Mouse (Mus musculus) lung, embryonic 15.5 days (tissue): ENCODE results near the gene Pcsk1n. TPM values are rescaled to one million over a fixed set of nuclear protein-coding genes. Genes with fewer than 3 reads are reported as not detected.

Source experiments
- ATAC-seq: fragments of 200-750 bp; cut with Nextera tagmentation; 2 replicates; pipeline ENCODE4 v1.8.0; 2017; ENCODE audit warnings: moderate number of reproducible peaks, borderline replicate concordance; ENCODE audit not compliant: low FRiP score, low TSS enrichment; ENCODE audit errors: extremely low read depth
- H3K27ac ChIP-seq: fragments of 300-500 bp; sonication (generic); 2 replicates; pipeline ENCODE4 v1.5.1; 2015; ENCODE audit warnings: moderate library complexity, mild to moderate bottlenecking, inconsistent platforms
- H3K27me3 ChIP-seq: fragments of 300-500 bp; sonication (generic); 2 replicates; pipeline ENCODE4 v1.6.1; 2015; ENCODE audit warnings: inconsistent platforms
- H3K36me3 ChIP-seq: fragments of 300-500 bp; sonication (generic); 2 replicates; pipeline ENCODE4 v1.6.1; 2015; ENCODE audit warnings: inconsistent platforms
- H3K4me1 ChIP-seq: fragments of 300-500 bp; sonication (generic); 2 replicates; pipeline ENCODE4 v1.6.1; 2015; ENCODE audit warnings: inconsistent platforms
- H3K4me2 ChIP-seq: fragments of 300-500 bp; sonication (generic); 2 replicates; pipeline ENCODE4 v1.6.1; 2015; ENCODE audit warnings: inconsistent platforms, mild to moderate bottlenecking, moderate library complexity
- H3K4me3 ChIP-seq: fragments of 300-500 bp; sonication (generic); 2 replicates; pipeline ENCODE4 v1.5.1; 2015; ENCODE audit warnings: mild to moderate bottlenecking, inconsistent platforms
- H3K9ac ChIP-seq: fragments of 300-500 bp; sonication (generic); 2 replicates; pipeline ENCODE4 v1.6.1; 2015; ENCODE audit warnings: inconsistent platforms
- H3K9me3 ChIP-seq: fragments of 300-500 bp; sonication (generic); 2 replicates; pipeline ENCODE4 v1.6.1; 2016; ENCODE audit warnings: inconsistent platforms
- WGBS: fragments of 180-500 bp; shearing (Covaris S2); methylation state at CpG from one replicate; pipeline ENCODE4 v1.1.7; 2015; 5-methylcytosine and 5-hydroxymethylcytosine counted together
- polyA plus RNA-seq: library from polyadenylated mRNA; unstranded; fragments of >200 nt; fragmentation: Nextera tagmentation; extraction: Ambion mirVana; gene quantifications from 2 replicates; pipeline ENCODE4 v1.2.1, GENCODE M21; 2015

The Pcsk1n gene
- polyA plus RNA-seq = 0.86 and 1.9 TPM in 2 replicates

DNA sequence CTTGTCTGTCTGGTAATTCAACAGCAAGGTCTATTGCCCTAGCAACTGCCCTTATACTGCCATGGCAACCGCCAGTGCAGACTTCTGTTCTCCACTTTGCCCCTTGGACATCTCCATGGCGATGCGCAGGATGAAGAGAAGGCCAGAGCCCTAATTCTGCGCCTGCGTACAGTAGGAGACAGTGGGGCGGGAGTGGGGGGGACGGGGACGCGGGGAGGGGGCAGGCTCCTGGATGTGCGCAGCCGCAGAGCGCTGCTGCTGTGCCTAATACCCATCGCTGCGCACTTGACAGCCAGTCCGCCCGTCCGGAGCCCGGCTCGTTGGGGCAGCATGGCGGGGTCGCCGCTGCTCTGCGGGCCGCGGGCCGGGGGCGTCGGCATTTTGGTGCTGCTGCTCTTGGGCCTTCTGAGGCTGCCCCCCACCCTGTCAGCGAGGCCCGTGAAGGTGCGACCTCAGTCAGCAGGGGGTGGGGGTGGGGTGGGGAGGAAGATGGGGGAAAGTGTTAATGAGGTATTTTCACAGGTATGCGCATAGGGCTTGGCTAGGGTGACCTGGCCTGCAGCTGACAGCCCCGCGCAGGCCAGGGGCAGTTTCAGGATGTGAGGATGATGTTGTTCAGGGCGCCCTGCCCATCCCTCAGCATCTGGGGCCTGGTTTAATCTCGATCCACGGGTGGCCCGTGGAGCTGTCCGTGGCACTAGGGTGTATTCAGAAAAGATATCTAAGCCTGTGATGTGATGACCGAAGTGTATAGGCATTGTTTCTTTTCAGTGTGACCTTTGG is at the start of gene Pcsk1n:
Gene Pcsk1n, plus strand, starts transcription at position 222 of the 783 bp plus-strand sequence.
- WGBS = 14% methylated on average over 36 of the region's 40 CpGs
- Histone ChIP-seq H3K9ac (no peak within 1 kb of the TSS), H3K9me3 (no peaks in the 10 kb centered on the region), H3K4me2 (0 out of 2 replicates have a peak within 1 kb of the TSS, but pooled peaks have one; percentile 18), H3K4me3 (0 out of 2 replicates have a peak within 1 kb of the TSS, but pooled peaks have one; percentile 7), H3K36me3 (no peaks in the 10 kb centered on the region), H3K4me1 (0 out of 2 replicates have a peak, but pooled peaks cover 5% of the 10 kb centered on the region), H3K27me3 (peaks cover 54% of the 10 kb centered on the region), H3K27ac (no peak within 1 kb of the TSS)
- ATAC-seq = no peak; the same call in 1 of the 2 replicates

- no peak overlapping the region for H3K4me2 ChIP-seq
- H3K9me3 ChIP-seq = no peaks in the 10 kb centered on the region
- H3K36me3 ChIP-seq = peaks cover 18% of the 10 kb centered on the region; the same call in 1 of the 2 replicates
- 56% methylated on average over 3 of the region's 3 CpGs for WGBS
- no peak overlapping the region for H3K9ac ChIP-seq
- H3K27ac ChIP-seq = no peak overlapping the region
- no peak for ATAC-seq
- H3K4me3 ChIP-seq = no peak overlapping the region
- no peaks in the 10 kb centered on the region for H3K27me3 ChIP-seq
- no peaks in the 10 kb centered on the region for H3K4me1 ChIP-seq
Measured at GRCm38 (mm10) chrX:7869826-7870225, 49.8 kb upstream of the Pcsk1n start.

GRCm38 (mm10) chrX:7878007-7878419 is 41.6 kb upstream of the Pcsk1n start, which contains the start of gene Pim2:
TSS of gene Pim2 (plus strand) at chrX:7878262.
- Histone ChIP-seq H3K36me3 (peaks cover 4% of the 10 kb centered on the region; the same call in 1 of the 2 replicates), H3K4me3 (peak within 1 kb of the TSS; percentile 46), H3K27ac (no peak within 1 kb of the TSS), H3K9ac (peak within 1 kb of the TSS; percentile 37), H3K4me1 (0 out of 2 replicates have a peak, but pooled peaks cover 6% of the 10 kb centered on the region), H3K4me2 (peak within 1 kb of the TSS; percentile 82), H3K27me3 (no peaks in the 10 kb centered on the region), H3K9me3 (no peaks in the 10 kb centered on the region)
- ATAC-seq = peak; percentile 86
- 7% methylated on average over 34 of the region's 38 CpGs for WGBS

DNA sequence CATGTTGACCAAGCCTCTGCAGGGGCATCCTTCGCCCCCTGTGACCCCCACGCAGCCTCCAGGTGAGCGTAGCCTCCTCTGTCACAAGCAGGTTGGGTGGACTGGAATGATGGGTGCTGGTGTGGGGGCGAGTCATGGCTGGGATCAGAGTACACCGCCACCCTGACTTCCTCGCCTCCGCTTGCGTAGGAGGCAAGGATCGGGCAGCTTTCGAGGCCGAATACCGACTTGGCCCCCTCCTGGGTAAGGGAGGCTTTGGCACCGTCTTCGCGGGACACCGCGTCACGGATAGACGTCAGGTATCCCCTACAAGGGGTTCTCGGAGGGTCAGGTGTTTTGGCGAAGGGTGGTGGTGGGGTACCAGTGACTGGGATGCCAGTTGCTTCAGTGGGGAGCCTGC is 41.1 kb upstream of the Pcsk1n start:
- H3K27ac ChIP-seq = no peak overlapping the region
- peak overlapping the region; percentile 82 for H3K4me2 ChIP-seq
- H3K27me3 ChIP-seq = no peaks in the 10 kb centered on the region
- H3K36me3 ChIP-seq = peaks cover 4% of the 10 kb centered on the region; the same call in 1 of the 2 replicates
- H3K4me3 ChIP-seq = peak overlapping the region; percentile 46
- H3K9ac ChIP-seq = peak overlapping the region; percentile 37
- H3K9me3 ChIP-seq = no peaks in the 10 kb centered on the region
- 34% methylated on average over 21 of the region's 21 CpGs for WGBS
- H3K4me1 ChIP-seq = 0 out of 2 replicates have a peak, but pooled peaks cover 6% of the 10 kb centered on the region
- peak; percentile 14; the same call in 1 of the 2 replicates for ATAC-seq

DNA sequence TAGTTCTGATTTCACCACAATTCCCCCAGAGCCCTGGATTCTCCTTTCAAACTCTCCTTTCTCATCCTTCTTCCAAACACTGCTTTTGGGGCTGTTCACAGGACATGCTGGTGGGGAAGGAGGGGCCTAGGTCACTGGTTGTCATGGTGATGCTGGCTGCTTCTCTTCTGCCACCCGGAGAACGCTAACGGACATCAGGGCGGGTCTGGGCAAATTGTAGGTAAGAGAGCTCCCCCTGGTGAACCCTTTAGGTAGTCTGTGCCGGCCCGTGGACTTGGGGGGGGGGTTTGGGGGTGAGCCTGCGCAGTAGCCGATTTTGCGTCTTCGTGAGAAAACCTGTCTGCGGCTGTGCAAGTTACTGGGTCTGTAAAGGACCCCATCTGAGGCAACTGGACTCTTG is 39.8 kb upstream of the Pcsk1n start:
- WGBS = 4% methylated on average over 11 of the region's 11 CpGs
- peak overlapping the region; percentile 82 for H3K4me2 ChIP-seq
- no peaks in the 10 kb centered on the region for H3K36me3 ChIP-seq
- H3K4me1 ChIP-seq = 0 out of 2 replicates have a peak, but pooled peaks cover 6% of the 10 kb centered on the region
- H3K9ac ChIP-seq = no peak overlapping the region
- H3K4me3 ChIP-seq = no peak overlapping the region
- H3K27ac ChIP-seq = no peak overlapping the region
- no peaks in the 10 kb centered on the region for H3K9me3 ChIP-seq
- ATAC-seq = peak; percentile 15; the same call in 1 of the 2 replicates
- no peaks in the 10 kb centered on the region for H3K27me3 ChIP-seq

DNA sequence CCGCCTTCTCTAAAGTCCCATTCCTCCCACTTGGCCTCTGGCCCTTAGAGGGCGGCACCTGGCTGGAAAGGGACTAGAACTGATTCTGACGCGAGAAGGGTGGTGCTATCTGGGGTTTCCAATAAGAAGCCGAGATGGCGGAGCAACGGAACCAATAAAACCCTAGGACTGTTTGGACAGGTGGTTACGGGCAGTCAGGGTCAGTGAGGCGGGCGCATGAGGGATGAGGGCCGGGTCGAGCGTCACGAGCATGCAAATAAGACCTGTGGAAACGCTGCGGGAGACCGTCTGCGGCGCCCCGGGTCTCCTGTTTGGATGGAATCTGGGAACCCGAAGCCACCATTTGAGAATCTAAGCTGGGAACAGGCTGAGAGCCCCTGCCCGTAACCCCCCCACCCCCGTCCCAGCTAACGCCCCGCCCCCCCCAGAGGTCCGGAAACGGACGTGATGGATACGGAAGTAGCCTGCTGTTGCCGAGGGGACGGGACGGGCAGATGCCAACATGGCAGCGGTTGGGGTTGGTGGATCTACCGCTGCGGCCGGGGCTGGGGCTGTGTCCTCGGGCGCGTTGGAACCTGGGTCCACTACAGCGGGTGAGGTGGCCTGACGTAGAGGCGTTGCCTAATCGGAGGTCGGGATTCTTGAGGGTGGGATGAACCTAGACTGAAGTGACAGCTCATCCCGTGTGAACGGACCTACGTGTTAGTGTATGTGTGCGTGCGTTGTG is 35.6 kb upstream of the Pcsk1n start, which contains the start of gene Slc35a2:
Gene Slc35a2, plus strand, starts transcription at position 188 of the 727 bp plus-strand sequence.
- Histone ChIP-seq H3K4me3 (peak within 1 kb of the TSS; percentile 62), H3K36me3 (no peaks in the 10 kb centered on the region), H3K9ac (peak within 1 kb of the TSS; percentile 32), H3K27me3 (no peaks in the 10 kb centered on the region), H3K9me3 (no peaks in the 10 kb centered on the region), H3K4me1 (0 out of 2 replicates have a peak, but pooled peaks cover 6% of the 10 kb centered on the region), H3K4me2 (peak within 1 kb of the TSS; percentile 62), H3K27ac (peak within 1 kb of the TSS; percentile 85)
- WGBS = 7% methylated on average over 44 of the region's 49 CpGs
- peak; percentile 92 for ATAC-seq

DNA sequence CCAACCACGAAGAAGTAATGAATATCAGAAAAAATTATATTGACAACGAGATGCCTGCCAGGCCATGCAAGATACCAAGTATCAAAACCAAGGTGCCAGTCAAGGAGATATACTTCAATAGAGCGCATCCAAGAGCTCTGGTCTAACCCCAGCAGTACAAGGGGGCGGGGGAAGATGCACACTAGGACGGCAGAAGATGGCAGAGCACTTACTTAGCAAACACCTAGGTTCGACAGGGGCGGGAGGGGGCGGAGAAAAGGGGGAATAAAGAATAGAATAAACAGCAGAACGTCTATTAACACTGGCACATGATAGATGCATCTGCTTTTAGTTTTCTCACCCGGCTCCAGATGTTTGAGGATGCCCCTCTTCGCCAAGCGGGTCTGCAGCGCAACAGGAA is 21.4 kb upstream of the Pcsk1n start:
- WGBS = 23% methylated on average over 12 of the region's 13 CpGs
- H3K36me3 ChIP-seq = peaks cover 6% of the 10 kb centered on the region; the same call in 1 of the 2 replicates
- peak overlapping the region; percentile 58 for H3K4me2 ChIP-seq
- peak overlapping the region; percentile 60 for H3K4me3 ChIP-seq
- H3K27me3 ChIP-seq = no peaks in the 10 kb centered on the region
- H3K4me1 ChIP-seq = no peaks in the 10 kb centered on the region
- no peaks in the 10 kb centered on the region for H3K9me3 ChIP-seq
- H3K9ac ChIP-seq = peak overlapping the region; percentile 32
- H3K27ac ChIP-seq = peak overlapping the region; percentile 75; the same call in 1 of the 2 replicates
- ATAC-seq = no peak

DNA sequence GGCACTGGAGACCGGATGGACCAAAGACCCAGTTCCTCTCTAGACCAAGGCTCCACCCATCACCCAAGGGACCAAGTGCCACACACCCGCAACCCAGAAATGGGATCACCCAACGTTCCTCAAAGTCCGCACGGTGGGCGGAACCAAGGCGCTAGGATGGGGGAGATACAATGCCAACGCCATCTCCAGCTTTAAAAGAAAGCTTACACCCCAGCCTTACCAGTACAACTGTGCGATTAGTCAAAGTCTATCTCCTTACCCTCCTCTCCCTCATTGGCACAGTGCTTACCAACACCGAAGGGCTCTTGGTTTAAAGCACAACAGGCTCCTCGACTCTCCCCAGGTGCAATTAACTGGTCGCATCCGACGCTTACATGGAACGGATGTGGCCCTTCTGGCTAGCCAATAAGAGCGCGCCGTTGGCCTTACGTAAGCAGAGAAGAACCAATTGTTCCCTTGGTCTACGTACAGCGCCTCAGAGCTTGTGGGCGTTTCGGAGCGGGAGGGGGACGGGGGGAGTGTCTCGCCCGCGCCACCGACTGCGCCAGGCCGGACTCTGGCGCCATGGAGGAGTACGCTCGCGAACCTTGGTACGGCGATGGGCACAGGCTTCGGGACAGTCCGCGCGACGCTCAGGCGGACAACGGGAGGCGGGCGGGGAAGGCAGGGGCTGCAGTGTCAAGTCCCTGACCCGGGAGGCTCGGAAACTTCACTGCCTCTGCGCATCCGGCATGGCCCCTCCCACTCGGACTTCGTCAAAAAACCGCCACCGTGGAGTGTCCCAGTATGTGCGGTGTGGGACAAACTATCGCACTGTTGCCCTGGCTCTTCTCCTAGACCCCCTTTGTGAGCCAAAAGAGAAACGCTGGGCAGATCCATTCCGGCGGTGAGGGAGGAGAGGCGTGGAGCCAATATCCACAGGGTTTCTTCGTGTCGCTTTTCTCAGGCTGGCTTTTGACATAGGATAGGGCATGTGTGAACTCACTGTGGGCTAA is 20.4 kb upstream of the Pcsk1n start, which contains the start of the genes Pqbp1 and Timm17b:
Gene Pqbp1, minus strand, starts transcription at position 390 of the 995 bp plus-strand sequence.
Gene Timm17b, plus strand, starts transcription at position 478 of the 995 bp plus-strand sequence.
- peak within 1 kb of the TSS; percentile 53 for H3K9ac ChIP-seq
- no peaks in the 10 kb centered on the region for H3K27me3 ChIP-seq
- peak; percentile 99 for ATAC-seq
- H3K9me3 ChIP-seq = no peaks in the 10 kb centered on the region
- H3K27ac ChIP-seq = peak within 1 kb of the TSS; percentile 75
- peak within 1 kb of the TSS; percentile 60 for H3K4me3 ChIP-seq
- WGBS = 14% methylated on average over 62 of the region's 62 CpGs
- H3K4me2 ChIP-seq = peak within 1 kb of the TSS; percentile 58
- H3K36me3 ChIP-seq = peaks cover 6% of the 10 kb centered on the region; the same call in 1 of the 2 replicates
- no peaks in the 10 kb centered on the region for H3K4me1 ChIP-seq

DNA sequence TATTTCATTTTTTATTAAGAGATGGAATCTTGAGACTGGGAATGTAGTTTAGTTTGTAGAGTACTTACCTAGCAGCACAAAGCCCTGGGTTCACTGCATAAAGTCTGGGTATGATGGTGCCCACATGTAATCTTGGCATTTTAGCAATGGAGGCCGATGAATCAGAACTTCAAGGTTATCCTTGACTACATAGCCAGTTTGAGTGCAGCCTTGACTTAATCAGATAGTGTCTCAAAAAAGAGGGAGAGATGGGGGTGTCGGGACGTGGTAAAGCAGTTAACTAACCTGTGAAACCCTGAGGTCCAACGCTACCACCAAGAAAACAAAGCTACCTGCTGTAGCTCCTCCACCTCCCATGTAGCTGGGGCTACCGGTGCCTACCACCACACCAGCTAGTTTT is 15.2 kb upstream of the Pcsk1n start:
- no peak overlapping the region for H3K4me2 ChIP-seq
- ATAC-seq = no peak
- 88% methylated on average over 5 of the region's 5 CpGs for WGBS

DNA sequence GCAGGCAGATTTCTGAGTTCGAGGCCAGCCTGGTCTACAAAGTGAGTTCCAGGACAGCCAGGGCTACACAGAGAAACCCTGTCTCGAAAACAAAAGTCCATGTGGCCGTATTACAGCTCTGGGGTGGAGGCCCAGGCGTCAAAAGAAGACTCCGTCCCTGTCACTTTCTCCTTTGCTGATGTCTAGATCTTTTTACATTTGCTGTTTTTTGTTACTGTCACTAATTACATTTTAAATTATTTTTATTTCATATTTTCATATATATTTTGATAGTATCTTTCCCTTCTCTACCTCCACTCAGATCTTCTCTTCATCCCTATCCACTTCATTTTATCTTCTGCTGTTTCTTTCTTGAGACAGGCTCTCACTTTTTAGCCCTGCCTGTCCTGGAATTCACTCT is 11.9 kb upstream of the Pcsk1n start, which contains the start of gene Gm10491:
Gene Gm10491, minus strand, starts transcription at position 101 of the 400 bp plus-strand sequence.
- Histone ChIP-seq H3K4me1 (no peaks in the 10 kb centered on the region), H3K9me3 (no peaks in the 10 kb centered on the region), H3K4me3 (no peak within 1 kb of the TSS), H3K27me3 (no peaks in the 10 kb centered on the region), H3K4me2 (no peak within 1 kb of the TSS), H3K36me3 (0 out of 2 replicates have a peak, but pooled peaks cover 3% of the 10 kb centered on the region), H3K9ac (no peak within 1 kb of the TSS), H3K27ac (no peak within 1 kb of the TSS)
- 79% methylated on average over 5 of the region's 5 CpGs for WGBS
- ATAC-seq = no peak

More for the DNA sequence above, 15.2 kb upstream of the Pcsk1n start:
- Histone ChIP-seq H3K9me3 (no peaks in the 10 kb centered on the region), H3K27ac (no peak overlapping the region), H3K9ac (no peak overlapping the region), H3K4me3 (no peak overlapping the region), H3K36me3 (0 out of 2 replicates have a peak, but pooled peaks cover 3% of the 10 kb centered on the region), H3K4me1 (no peaks in the 10 kb centered on the region), H3K27me3 (no peaks in the 10 kb centered on the region)
